Mouse (Mus musculus): ENCODE data around the gene Dennd4b. TPM values are rescaled to one million over a fixed set of nuclear protein-coding genes. Genes with fewer than 3 reads are reported as not detected.
A peak's percentile ranks its signal among the peaks of the same experiment; 100 is the strongest.

The Dennd4b gene
- 9.7 and 14.9 TPM in 2 replicates for total RNA-seq (2017)

- ATAC-seq (replicated peaks; ENCODE audit: low read depth, poor library complexity, severe bottlenecking): peak; percentile 71
Observed at GRCm38 (mm10) chr3:90265034-90265931, at the start of gene Dennd4b. Dennd4b (plus strand) TSS chr3:90265185.

GRCm38 (mm10) chr3:90215825-90216380 is 49.1 kb upstream of the Dennd4b start:
- ATAC-seq (replicated peaks; ENCODE audit: low read depth, poor library complexity, severe bottlenecking): no peak

- ATAC-seq (replicated peaks; ENCODE audit: low read depth, poor library complexity, severe bottlenecking): peak; percentile 60
Observed at GRCm38 (mm10) chr3:90220088-90220487, 44.9 kb upstream of the Dennd4b start.

- peak; percentile 60 for ATAC-seq (replicated peaks; ENCODE audit: low read depth, poor library complexity, severe bottlenecking)
Observed at GRCm38 (mm10) chr3:90220531-90220951, 44.4 kb upstream of the Dennd4b start.

GRCm38 (mm10) chr3:90221123-90221522 is 43.9 kb upstream of the Dennd4b start:
- no peak for ATAC-seq (replicated peaks; ENCODE audit: low read depth, poor library complexity, severe bottlenecking)

- ATAC-seq (replicated peaks; ENCODE audit: low read depth, poor library complexity, severe bottlenecking): no peak
Observed at GRCm38 (mm10) chr3:90222455-90222854, 42.5 kb upstream of the Dennd4b start.

GRCm38 (mm10) chr3:90222941-90223340 is 42.0 kb upstream of the Dennd4b start:
- 0 out of 2 replicates have a peak, but pooled peaks have one; percentile 7 for ATAC-seq (replicated peaks; ENCODE audit: low read depth, poor library complexity, severe bottlenecking)

GRCm38 (mm10) chr3:90224331-90224730 is 40.7 kb upstream of the Dennd4b start:
- ATAC-seq (replicated peaks; ENCODE audit: low read depth, poor library complexity, severe bottlenecking): no peak

GRCm38 (mm10) chr3:90231075-90231474 is 33.9 kb upstream of the Dennd4b start:
- peak; percentile 40 for ATAC-seq (replicated peaks; ENCODE audit: low read depth, poor library complexity, severe bottlenecking)

GRCm38 (mm10) chr3:90231507-90232333 is 33.3 kb upstream of the Dennd4b start, which contains the start of gene Jtb:
Jtb (plus strand) TSS chr3:90231597.
- ATAC-seq (replicated peaks; ENCODE audit: low read depth, poor library complexity, severe bottlenecking): peak; percentile 97

- ATAC-seq (replicated peaks; ENCODE audit: low read depth, poor library complexity, severe bottlenecking): no peak
Observed at GRCm38 (mm10) chr3:90241251-90241650, 23.7 kb upstream of the Dennd4b start.

- peak; percentile 69; the same call in 1 of the 2 replicates for ATAC-seq (replicated peaks; ENCODE audit: low read depth, poor library complexity, severe bottlenecking)
Observed at GRCm38 (mm10) chr3:90241669-90242358, 23.2 kb upstream of the Dennd4b start.

- no peak for ATAC-seq (replicated peaks; ENCODE audit: low read depth, poor library complexity, severe bottlenecking)
Observed at GRCm38 (mm10) chr3:90242984-90243775, 21.8 kb upstream of the Dennd4b start, which contains the start of gene Creb3l4. Creb3l4 (minus strand) TSS chr3:90243512.

- no peak for ATAC-seq (replicated peaks; ENCODE audit: low read depth, poor library complexity, severe bottlenecking)
Observed at GRCm38 (mm10) chr3:90245406-90245805, 19.6 kb upstream of the Dennd4b start.

GRCm38 (mm10) chr3:90247630-90247959 is 17.4 kb upstream of the Dennd4b start:
- peak; percentile 4; the same call in 1 of the 2 replicates for ATAC-seq (replicated peaks; ENCODE audit: low read depth, poor library complexity, severe bottlenecking)

- peak; percentile 98 for ATAC-seq (replicated peaks; ENCODE audit: low read depth, poor library complexity, severe bottlenecking)
Observed at GRCm38 (mm10) chr3:90247960-90248745, 16.8 kb upstream of the Dennd4b start, which contains the start of gene Slc39a1. Slc39a1 (plus strand) TSS chr3:90248172.

GRCm38 (mm10) chr3:90248746-90249100 is 16.3 kb upstream of the Dennd4b start:
- ATAC-seq (replicated peaks; ENCODE audit: low read depth, poor library complexity, severe bottlenecking): peak; percentile 26; the same call in 1 of the 2 replicates

- no peak for ATAC-seq (replicated peaks; ENCODE audit: low read depth, poor library complexity, severe bottlenecking)
Observed at GRCm38 (mm10) chr3:90250791-90251190, 14.2 kb upstream of the Dennd4b start.
